ENCODE assay signal across 8 mouse cellular contexts in genomic region chr6:117880394-117880838, GRCm38 (mm10). TPM values are rescaled to one million over a fixed set of nuclear protein-coding genes. Genes with fewer than 3 reads are reported as not detected.
DNase-seq lines count a peak whose midpoint lies in the region; ATAC-seq and TF ChIP-seq lines count a peak whose summit lies in the region.

No protein-coding gene starts in this region.

- no peak for ATAC-seq in hindbrain, embryonic 16.5 days
- no peak for ATAC-seq in neural tube, embryonic 12.5 days (ENCODE audit: low FRiP score, low read depth)

- 29% methylated on average over 3 of the region's 3 CpGs for WGBS in hindbrain, embryonic 16.5 days
- WGBS in neural tube, embryonic 12.5 days: 38% methylated on average over 3 of the region's 3 CpGs

- no peak for DNase-seq in left cerebral cortex, adult 2 months (ENCODE audit: extremely low spot score in 1 of 2, low spot score in 2 of 2)
- DNase-seq in left cerebral cortex, postnatal 10 days (ENCODE audit: extremely low spot score in 1 of 2, low spot score in 2 of 2): no peak
- no peak for DNase-seq in gastrocnemius, postnatal 36 days
- DNase-seq in adrenal gland, postnatal 14 days: no peak
- no peak for DNase-seq in layer of hippocampus, adult 18-20 months (ENCODE audit: low spot score in 2 of 2)

- peak overlapping the region; percentile 62 for H3K4me3 ChIP-seq in left cerebral cortex, adult 2 months
- peak overlapping the region; percentile 27 for H3K4me3 ChIP-seq in brown adipose tissue, adult 24 weeks (ENCODE audit: insufficient read depth, low read depth, low read length)
- H3K4me3 ChIP-seq in hindbrain, embryonic 16.5 days (ENCODE audit: low read length): peak overlapping the region; percentile 56
- H3K4me3 ChIP-seq in neural tube, embryonic 12.5 days: peak overlapping the region; percentile 48

- peak overlapping the region; percentile 85 for H3K4me2 ChIP-seq in hindbrain, embryonic 16.5 days (ENCODE audit: low read length)
- peak overlapping the region; percentile 66 for H3K4me2 ChIP-seq in neural tube, embryonic 12.5 days (replicated peaks)

- H3K4me1 ChIP-seq in brown adipose tissue, adult 24 weeks (ENCODE audit: control insufficient read depth, insufficient read depth, insufficient read length, low read length): peaks cover 7% of the 10 kb centered on the region; the same call in 1 of the 2 replicates
- peaks cover 8% of the 10 kb centered on the region for H3K4me1 ChIP-seq in hindbrain, embryonic 16.5 days (ENCODE audit: control insufficient read depth, insufficient read depth, low read depth, low read length)
- H3K4me1 ChIP-seq in neural tube, embryonic 12.5 days: 0 out of 2 replicates have a peak, but pooled peaks cover 2% of the 10 kb centered on the region

- H3K9me3 ChIP-seq in hindbrain, embryonic 16.5 days (ENCODE audit: control insufficient read depth, low read length): no peaks in the 10 kb centered on the region
- no peaks in the 10 kb centered on the region for H3K9me3 ChIP-seq in neural tube, embryonic 12.5 days

- intact Hi-C loops in left cerebral cortex, adult 2 months (cut with DNase I): no loop called here
- intact Hi-C loops in left cerebral cortex, postnatal 10 days (cut with DNase I): no loop called here
- intact Hi-C loops in gastrocnemius, postnatal 36 days (cut with DNase I): no loop called here

- H3K9ac ChIP-seq in hindbrain, embryonic 16.5 days (ENCODE audit: low read depth, low read length): no peak overlapping the region
- H3K9ac ChIP-seq in neural tube, embryonic 12.5 days: no peak overlapping the region

- H3K27ac ChIP-seq in left cerebral cortex, adult 2 months: peak overlapping the region; percentile 100
- peak overlapping the region; percentile 41 for H3K27ac ChIP-seq in brown adipose tissue, adult 24 weeks (replicated peaks; ENCODE audit: low read depth, low read length)
- peak overlapping the region; percentile 95 for H3K27ac ChIP-seq in hindbrain, embryonic 16.5 days (ENCODE audit: low read depth, low read length)
- H3K27ac ChIP-seq in neural tube, embryonic 12.5 days: no peak overlapping the region

- H3K36me3 ChIP-seq in hindbrain, embryonic 16.5 days (ENCODE audit: control insufficient read depth, insufficient read depth, low read length): no peaks in the 10 kb centered on the region
- no peaks in the 10 kb centered on the region for H3K36me3 ChIP-seq in neural tube, embryonic 12.5 days

- no peak for TF ChIP-seq CTCF in left cerebral cortex, adult 2 months (IDR thresholded peaks at IDR 0.05)

- no peaks in the 10 kb centered on the region for H3K27me3 ChIP-seq in hindbrain, embryonic 16.5 days (replicated peaks; ENCODE audit: control insufficient read depth, insufficient read depth, low read length)
- no peaks in the 10 kb centered on the region for H3K27me3 ChIP-seq in neural tube, embryonic 12.5 days (replicated peaks)

RNA-seq across cellular contexts. Expression of gene Zfp239, which starts 18.5 kb away (rescaled TPM):
- 10 to 100 TPM; 44.7 to 49.2 TPM for total RNA-seq in left cerebral cortex, adult 2 months (2021)
- total RNA-seq in left cerebral cortex, postnatal 10 days (2021): 10 to 100 TPM; 31.6 to 38.5 TPM
- 0.36 and 0.71 TPM in 2 replicates for polyA plus RNA-seq in brown adipose tissue, adult 24 weeks (2012; ENCODE audit: insufficient read depth, insufficient read length, missing spikeins)
- polyA plus RNA-seq in hindbrain, embryonic 16.5 days (2015; fragmentation: Nextera tagmentation; extraction: Ambion mirVana): 17.2 and 18.3 TPM in 2 replicates
- 11.1 and 12.0 TPM in 2 replicates for polyA plus RNA-seq in neural tube, embryonic 12.5 days (2016; fragmentation: Nextera tagmentation; extraction: Ambion mirVana)
- total RNA-seq in gastrocnemius, postnatal 36 days (2021): under 1 TPM; 0.23 to 0.37 TPM
- 3.1 and 3.6 TPM in 2 replicates for total RNA-seq in adrenal gland, postnatal 14 days (2021)
- 10 to 100 TPM; 38.4 to 41.0 TPM for total RNA-seq in layer of hippocampus, adult 18-20 months (2021)

RNA-seq across cellular contexts. Expression of gene Hnrnpf, which starts 19.7 kb away (rescaled TPM):
- total RNA-seq in left cerebral cortex, adult 2 months (2021): 100 to 1,000 TPM; 111 to 116 TPM
- 100 to 1,000 TPM; 144 to 146 TPM for total RNA-seq in left cerebral cortex, postnatal 10 days (2021)
- 147 and 185 TPM in 2 replicates for polyA plus RNA-seq in brown adipose tissue, adult 24 weeks (2012; ENCODE audit: insufficient read depth, insufficient read length, missing spikeins)
- 250 and 271 TPM in 2 replicates for polyA plus RNA-seq in hindbrain, embryonic 16.5 days (2015; fragmentation: Nextera tagmentation; extraction: Ambion mirVana)
- polyA plus RNA-seq in neural tube, embryonic 12.5 days (2016; fragmentation: Nextera tagmentation; extraction: Ambion mirVana): 463 and 469 TPM in 2 replicates
- 10 to 100 TPM; 83.2 to 98.9 TPM for total RNA-seq in gastrocnemius, postnatal 36 days (2021)
- total RNA-seq in adrenal gland, postnatal 14 days (2021): 385 and 431 TPM in 2 replicates
- total RNA-seq in layer of hippocampus, adult 18-20 months (2021): 100 to 1,000 TPM; 127 to 139 TPM

RNA-seq across cellular contexts. Expression of gene Zfp637, which starts 39.4 kb away (rescaled TPM):
- total RNA-seq in left cerebral cortex, adult 2 months (2021): 10 to 100 TPM; 53.6 to 60.3 TPM
- total RNA-seq in left cerebral cortex, postnatal 10 days (2021): 10 to 100 TPM; 64.1 to 71.1 TPM
- 31.5 and 40.5 TPM in 2 replicates for polyA plus RNA-seq in brown adipose tissue, adult 24 weeks (2012; ENCODE audit: insufficient read depth, insufficient read length, missing spikeins)
- polyA plus RNA-seq in hindbrain, embryonic 16.5 days (2015; fragmentation: Nextera tagmentation; extraction: Ambion mirVana): 130 and 137 TPM in 2 replicates
- 128 and 130 TPM in 2 replicates for polyA plus RNA-seq in neural tube, embryonic 12.5 days (2016; fragmentation: Nextera tagmentation; extraction: Ambion mirVana)
- total RNA-seq in gastrocnemius, postnatal 36 days (2021): 10 to 100 TPM; 35.0 to 35.2 TPM
- total RNA-seq in adrenal gland, postnatal 14 days (2021): 30.0 and 34.1 TPM in 2 replicates
- 10 to 100 TPM; 41.3 to 47.9 TPM for total RNA-seq in layer of hippocampus, adult 18-20 months (2021)

RNA-seq across cellular contexts. Expression of gene Fxyd4, which starts 57.1 kb away (rescaled TPM):
- not detected for total RNA-seq in left cerebral cortex, adult 2 months (2021)
- not detected for total RNA-seq in left cerebral cortex, postnatal 10 days (2021)
- polyA plus RNA-seq in brown adipose tissue, adult 24 weeks (2012; ENCODE audit: insufficient read depth, insufficient read length, missing spikeins): not detected in 2 replicates
- polyA plus RNA-seq in hindbrain, embryonic 16.5 days (2015; fragmentation: Nextera tagmentation; extraction: Ambion mirVana): 1.7 and 2.5 TPM in 2 replicates
- polyA plus RNA-seq in neural tube, embryonic 12.5 days (2016; fragmentation: Nextera tagmentation; extraction: Ambion mirVana): 1.2 and 2.7 TPM in 2 replicates
- not detected for total RNA-seq in gastrocnemius, postnatal 36 days (2021)
- not detected in 2 replicates for total RNA-seq in adrenal gland, postnatal 14 days (2021)
- total RNA-seq in layer of hippocampus, adult 18-20 months (2021): not detected
